Mouse (Mus musculus) lung, postnatal 10 days (tissue): ENCODE data around the gene Drc3.

Experiments used
- DNase-seq: peaks from one replicate; pipeline ENCODE4 v3.0.0; 2021

Drc3 gene

DNA sequence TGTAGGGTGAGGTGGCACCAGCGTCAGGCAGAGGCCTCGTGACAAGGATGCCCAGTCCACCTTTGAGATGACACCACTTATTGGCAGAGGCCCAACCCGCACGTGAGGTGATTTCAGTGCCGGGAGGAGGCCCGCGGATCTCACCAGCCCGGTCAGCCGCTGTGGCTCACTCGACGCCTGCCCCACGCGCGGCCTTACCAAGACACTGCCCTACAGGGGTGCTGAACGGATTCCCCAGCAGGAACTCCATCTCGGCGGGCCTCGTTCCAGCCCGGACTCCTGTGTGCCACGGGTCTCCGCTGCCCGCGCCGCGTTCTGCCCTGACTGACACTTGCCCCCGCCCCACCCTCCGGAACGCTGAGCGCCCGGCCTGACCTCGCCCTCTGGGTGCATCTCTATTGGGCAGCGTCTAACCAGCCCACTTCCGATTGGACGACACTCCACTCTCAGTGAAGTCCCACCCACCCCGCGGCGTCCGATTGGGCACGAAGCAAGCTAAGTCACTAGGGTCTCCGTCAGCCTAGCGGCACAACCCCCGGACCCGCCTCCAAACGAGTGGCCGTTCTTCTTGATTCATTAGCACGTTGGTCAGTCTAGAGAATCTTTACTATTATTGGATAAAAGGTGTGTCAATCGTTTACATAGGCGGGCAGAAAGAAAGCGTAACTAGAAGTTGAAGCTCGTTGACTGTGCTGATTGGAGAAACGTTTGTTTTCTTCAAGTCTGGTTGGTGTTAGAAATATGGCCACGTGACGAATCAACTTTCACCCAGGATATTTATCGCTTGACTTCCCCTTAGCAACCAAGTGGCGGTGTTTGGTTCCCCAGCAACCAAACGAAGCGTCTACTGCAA lies at the start of gene Drc3, which contains the start of gene Tom1l2:
Gene Drc3, plus strand, starts transcription at position 771 of the 853 bp plus-strand sequence.
Gene Tom1l2, minus strand, starts transcription at position 347 of the 853 bp plus-strand sequence.
- peak; percentile 100 for DNase-seq

DNA sequence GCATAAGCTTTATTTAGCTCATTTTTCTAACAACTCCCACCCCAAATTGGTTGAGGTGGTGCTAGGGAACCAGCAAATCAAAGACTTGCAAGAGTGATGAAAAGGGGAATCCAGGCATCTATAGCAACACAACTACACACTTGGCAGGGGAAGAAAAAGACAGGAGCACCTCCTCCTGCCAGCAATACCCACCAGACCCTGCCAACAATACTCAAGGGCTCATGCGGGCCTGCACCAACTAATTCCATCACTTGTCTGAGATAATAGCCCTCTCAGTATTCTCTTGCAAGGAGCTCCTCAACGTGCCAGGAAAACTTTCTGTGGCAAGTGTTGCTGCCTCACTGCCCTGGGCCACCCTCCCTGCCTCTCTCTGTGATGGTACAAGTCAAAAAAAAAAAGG lies 49.6 kb upstream of the Drc3 start:
- DNase-seq = no peak

- no peak for DNase-seq
Measured at GRCm38 (mm10) chr11:60305611-60306010, 47.5 kb upstream of the Drc3 start.

DNA sequence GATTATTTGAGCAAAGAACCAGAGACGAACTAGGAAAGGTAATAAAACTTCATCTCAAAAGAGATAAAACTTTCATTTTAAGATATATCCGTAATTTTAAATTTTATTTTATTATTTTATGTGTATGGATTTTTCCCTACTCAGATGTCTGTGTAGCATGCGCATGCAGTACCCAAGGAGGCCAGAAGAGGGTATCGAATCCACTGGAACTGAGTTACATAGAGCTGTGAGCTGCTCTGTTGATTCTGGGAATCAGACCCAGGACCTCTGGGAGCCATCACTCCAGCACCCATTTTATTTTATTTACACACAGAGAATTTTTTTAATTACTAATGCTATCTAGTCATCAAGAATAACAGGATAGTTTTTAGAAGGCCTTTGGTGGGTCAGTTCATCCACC lies 46.3 kb upstream of the Drc3 start:
- peak; percentile 70 for DNase-seq

DNA sequence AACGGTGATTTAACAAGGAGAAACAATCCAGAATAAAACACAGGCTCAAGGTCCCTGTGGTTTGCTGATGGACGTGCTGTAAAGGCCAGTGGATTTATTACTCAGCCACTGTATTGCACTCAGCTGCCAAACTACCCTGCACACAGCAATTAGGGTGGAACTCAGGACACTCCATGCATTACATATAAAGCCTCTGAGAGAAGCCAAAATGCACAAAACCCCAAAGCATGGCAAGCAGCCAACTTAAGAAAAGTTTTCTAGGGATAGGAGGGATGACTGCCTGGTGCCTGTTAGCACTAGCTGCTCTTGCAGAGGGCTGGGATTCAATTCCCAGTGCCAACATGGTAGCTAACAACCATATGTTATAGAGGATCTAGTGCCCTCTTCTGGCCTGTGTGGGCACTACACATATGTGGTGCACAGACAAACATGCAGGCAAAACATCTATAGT lies 45.7 kb upstream of the Drc3 start:
- no peak for DNase-seq

DNA sequence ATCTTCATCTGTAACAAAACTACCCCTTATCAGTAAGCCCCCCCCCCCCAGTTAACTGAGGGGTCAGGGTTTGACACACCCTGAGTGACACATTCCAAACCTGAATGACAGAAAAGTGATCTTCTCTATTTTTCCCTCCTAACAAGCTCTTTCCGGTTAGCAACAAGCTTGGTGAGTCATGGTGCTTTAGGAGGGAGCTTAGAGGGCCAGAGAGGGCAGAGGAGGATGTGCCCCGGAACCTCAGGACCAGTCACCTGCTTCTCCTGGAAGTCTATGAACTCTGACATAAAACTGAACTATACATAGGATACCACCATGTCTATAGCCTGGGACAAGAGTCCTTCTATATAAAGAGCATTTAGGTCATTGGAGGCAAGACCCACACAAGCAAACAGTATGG lies 45.1 kb upstream of the Drc3 start:
- DNase-seq = no peak

DNA sequence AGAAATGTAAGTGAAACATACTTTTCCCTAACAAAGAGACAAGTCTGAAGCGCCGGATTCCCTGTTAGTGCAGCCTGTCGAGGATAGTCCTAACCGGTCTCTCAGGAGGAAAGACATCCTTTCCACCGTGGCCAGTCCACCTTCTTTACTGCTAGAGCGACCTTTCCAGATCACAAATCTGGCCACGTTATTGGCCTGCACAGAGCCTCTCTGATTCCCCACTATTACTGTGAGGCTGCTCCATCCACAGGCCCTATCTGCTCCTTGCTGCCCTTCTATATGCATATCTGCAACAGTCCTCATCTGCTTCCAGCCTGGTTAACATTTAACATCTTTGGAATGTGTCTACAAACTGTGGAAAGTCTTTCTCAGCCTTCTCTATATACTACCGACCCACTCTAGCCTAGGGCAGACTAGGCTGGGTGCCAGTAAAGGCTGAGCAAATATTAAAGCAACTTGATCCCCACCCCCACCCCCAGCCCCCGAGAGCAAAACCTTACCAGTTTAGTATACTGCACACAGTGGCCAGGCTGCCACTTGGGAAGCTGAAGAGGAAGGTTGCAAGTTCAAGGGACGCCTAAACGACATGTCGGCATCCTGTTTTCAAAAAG lies 44.5 kb upstream of the Drc3 start:
- peak; percentile 33 for DNase-seq

DNA sequence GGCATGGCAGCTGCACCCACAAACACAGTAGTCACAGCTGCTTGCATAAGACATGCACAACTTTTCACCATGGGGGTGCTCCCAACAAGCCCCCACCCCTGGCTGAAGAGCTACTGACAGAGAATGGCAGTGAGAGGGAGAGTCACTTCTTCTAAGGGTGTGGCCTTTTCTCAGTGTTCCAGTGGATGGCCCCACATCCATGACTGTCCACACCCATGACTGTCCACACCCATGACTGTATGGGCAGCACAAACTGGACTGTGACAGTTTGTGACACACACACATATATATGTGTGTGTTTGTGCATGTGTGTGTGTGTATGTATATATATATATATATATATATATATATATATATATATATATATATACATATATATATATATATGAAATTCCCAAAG lies 43.3 kb upstream of the Drc3 start:
- DNase-seq = no peak

DNA sequence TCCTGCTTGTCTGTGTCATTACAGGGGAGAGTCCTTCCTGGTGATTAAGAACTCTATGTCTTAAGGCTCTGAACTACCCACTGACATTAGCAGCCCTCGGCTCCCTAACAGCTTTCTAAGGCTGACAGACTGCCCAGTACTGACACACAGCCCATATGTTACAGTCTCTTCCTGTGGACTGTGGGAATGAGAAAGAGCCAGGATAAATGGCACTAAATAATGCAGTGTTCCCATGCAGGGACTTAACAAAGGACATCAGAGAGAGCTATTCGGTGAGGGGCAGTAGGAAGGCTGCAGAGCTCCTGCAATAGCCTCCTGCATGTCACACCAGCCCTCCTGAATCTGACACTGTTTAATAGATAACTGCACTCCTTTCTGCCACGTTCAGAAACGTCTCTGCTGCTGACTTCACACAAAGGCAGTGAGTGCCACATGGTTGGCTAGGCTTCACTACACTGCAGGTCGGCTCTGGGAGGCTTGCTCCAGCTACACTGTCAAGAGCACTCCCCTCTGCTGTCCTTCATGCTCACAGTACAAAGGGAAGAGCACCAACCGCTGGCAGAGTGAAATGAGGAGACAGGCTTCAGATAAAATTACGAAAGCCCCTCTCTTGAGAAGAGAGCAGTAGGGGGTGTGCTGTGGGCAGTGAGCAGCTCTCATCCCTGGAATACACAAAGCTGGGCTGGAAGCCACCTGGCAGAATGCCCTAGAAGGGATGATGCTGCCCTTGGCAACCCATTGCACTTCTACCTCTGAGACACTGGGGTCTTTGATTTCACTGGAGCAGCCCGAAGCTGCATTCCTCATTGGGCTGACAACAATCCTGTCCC lies 41.9 kb upstream of the Drc3 start:
- DNase-seq = peak; percentile 88

DNA sequence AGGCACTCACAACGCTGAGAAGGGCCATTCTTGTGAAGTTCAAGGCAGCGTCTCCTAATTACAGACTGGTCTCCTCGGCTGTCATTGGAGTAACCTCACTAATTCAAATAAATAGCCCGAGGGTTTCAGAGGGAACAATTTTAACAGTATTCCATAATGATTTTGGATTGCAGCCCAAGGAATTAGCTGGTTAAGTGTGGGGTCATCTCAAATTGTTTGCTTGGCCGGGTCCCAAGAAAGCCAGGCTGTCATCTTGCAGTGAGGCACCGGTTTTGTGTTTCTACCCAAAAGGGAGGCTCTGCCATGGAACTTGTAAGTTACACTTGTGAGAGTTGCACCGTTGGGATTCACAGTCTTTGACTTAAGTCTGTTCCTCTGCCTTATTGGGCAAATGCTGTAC lies 36.9 kb upstream of the Drc3 start:
- peak; percentile 43 for DNase-seq

DNA sequence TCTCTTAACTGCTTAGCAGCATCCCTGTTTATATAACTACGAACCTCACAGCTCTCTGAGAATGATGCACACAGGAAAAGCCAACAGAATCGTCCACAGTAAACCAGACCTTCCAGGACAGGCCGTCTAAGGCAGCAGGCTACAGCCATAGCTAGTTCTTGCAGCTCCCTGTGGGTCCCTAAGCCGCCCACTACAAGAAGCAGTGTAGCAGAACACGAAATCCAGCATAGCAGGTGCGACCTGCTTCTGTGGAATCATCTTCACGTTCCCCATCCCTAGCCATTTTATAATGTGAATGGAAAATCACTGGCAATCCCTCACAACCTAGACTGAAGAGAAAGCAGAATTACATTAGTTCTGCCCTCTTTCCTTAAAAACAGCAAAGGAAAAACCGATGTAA lies 36.2 kb upstream of the Drc3 start:
- DNase-seq = no peak

GRCm38 (mm10) chr11:60317376-60318102 lies 35.6 kb upstream of the Drc3 start:
- DNase-seq = no peak

- DNase-seq = no peak
Measured at GRCm38 (mm10) chr11:60318716-60319115, 34.4 kb upstream of the Drc3 start.

DNA sequence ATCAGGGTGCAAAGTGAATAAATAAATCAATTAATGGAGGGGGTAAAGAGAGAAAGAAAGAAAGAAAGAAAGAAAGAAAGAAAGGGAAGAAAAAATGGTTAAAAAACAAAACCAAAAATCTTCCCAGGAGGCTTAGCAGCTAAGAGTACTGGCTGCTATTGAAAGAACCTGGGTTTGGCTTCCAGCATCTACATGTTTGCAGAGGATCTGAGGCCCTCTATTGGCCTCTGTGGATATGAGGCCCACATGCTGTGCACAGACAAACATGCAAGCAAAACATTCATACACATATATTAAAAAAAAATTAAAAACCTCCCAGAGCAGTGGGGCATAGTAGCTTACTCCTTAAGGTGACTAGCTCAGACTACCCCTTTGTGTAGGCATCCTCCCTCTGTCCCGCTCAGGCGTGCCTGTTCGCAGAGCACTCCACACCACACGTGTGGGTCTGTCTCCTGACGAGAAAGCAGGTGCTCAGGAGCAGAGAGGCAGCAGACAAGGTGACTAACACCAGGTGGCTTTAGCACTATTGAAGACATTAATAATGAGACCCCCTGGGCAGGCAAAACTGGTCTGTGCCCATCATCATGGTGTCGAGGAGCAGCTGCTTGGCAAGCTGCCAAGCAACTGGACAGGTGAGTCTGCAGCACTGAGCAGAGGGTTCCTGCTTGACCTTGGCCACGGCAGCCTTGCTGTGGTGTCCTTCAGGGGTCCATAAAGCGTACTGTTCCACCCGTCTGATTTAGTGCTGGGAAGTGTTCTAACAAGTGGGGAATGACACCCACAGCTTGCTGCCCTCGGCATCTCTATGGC lies 33.7 kb upstream of the Drc3 start:
- no peak for DNase-seq

DNA sequence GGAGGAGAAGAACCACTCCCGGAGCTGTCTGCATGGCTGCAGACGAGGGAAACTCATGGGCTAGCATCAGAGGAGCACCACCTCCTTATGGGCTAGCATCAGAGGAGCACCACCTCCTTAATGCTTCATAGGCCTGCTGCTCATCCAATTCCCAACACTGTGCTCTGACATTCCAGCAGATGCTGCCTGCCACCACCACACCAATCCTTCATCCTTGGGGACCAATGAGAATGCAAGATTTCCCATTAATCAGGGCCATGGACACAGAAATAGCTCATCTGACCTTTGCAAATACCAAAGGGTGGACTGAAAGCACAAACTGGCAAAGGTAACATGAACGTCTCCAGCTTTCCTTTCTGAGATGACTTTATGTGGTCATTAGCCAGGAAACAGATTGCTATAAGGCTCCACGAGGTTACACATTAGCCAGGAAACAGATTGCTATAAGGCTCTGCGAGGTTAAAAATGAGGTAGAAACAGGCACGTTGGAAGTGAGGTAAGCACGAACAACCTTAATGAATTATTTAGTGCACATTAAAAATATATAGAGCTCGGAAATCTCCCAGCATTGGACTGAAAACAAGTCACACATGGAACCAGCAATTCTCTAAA lies 32.6 kb upstream of the Drc3 start:
- no peak for DNase-seq

DNA sequence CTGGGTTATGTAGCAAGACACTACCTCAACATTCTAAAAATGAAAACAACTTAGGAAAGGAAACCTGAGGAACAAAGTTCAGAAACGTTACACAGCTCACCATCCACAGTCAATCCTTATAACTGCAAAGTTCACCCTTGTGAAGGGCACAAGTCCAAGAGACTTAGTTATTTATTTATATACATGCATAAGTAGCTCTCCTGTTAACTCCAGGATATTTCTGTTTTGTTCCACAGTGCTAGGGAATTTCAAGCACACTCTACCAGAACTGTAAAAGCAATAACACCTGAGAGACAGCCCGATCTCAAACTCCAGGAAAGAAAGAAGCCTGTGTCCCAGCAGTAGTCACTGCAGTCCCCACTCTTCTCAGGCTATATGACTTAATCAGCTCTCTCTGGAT lies 31.7 kb upstream of the Drc3 start:
- DNase-seq = no peak

- no peak for DNase-seq
Measured at GRCm38 (mm10) chr11:60323731-60324130, 29.4 kb upstream of the Drc3 start.

DNA sequence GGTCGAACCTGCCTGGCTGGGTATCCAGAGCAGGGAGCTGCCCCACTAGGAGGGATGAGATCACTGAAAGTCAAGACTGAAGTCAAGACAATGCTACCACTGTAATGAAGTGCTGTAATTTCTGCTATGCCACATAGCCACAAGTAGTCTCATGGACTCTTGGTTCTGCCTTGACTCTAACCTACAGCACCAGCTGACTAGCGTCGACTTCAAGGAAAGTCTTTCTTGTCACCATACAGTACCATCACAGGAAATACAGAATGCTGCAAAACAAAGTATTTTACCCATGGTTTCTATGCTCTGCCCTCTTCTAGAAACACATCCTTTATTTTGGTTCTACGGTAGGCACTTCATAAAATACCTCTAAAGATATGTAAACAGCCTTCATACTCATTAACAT lies 22.6 kb upstream of the Drc3 start:
- DNase-seq = no peak

GRCm38 (mm10) chr11:60333461-60333860 lies 19.7 kb upstream of the Drc3 start:
- DNase-seq = no peak

DNA sequence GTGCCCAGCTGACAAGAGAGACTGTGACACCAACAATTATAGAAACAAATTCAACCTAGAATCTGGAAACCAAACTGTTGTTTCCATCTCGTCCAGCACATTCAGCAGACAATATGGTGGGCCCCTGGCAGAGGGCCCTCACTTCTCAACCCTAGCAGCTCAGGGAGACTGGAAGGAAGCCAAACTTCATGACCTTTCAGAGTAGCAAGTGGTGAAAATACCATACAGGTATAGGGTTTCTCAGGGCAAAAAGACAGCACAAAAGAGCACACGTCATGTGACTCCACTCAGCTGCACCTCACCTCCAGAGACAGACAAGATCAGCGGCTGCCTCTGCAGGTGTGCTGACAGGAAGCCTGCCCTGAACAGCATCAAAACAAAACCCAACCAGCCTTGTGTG lies 19.0 kb upstream of the Drc3 start:
- DNase-seq = no peak

DNA sequence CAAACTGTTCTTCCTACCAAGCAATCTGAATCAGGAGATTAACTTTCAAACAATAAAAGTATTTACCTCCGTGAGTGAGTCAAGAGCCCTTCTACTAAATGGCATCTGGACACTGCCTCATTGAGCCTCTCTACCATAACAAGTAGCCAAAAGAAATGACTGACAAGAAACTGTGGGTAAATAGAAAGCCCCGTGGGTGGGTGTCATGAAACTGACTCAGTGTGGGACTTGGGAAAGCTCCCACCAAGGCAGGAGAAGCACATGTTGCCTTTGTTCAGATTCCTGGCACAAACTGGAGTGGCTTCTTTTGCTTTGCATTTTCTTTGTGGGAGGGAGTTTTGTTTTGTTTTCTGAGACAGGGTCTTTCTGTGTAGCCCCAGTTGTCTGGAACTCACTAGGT lies 17.4 kb upstream of the Drc3 start:
- DNase-seq = no peak
